Mouse (Mus musculus): ENCODE results near the gene Gm44511. TPM values are rescaled to one million over a fixed set of nuclear protein-coding genes. Genes with fewer than 3 reads are reported as not detected.

Gm44511 gene
- polyA plus RNA-seq (2015; fragmentation: Nextera tagmentation; extraction: Ambion mirVana), result not detected in 2 replicates

GRCm38 (mm10) chr6:128826132-128826531, at the start of gene Gm44511, which contains the start of gene Klrb1b:
TSS of gene Gm44511 (minus strand) at chr6:128826315.
TSS of gene Klrb1b (minus strand) at chr6:128826331.
- Histone ChIP-seq H3K27ac (no peak within 1 kb of the TSS), H3K36me3 (replicated peaks) (no peaks in the 10 kb centered on the region), H3K4me2 (no peak within 1 kb of the TSS), H3K27me3 (replicated peaks) (no peaks in the 10 kb centered on the region), H3K4me3 (no peak within 1 kb of the TSS), H3K9ac (no peak within 1 kb of the TSS), H3K4me1 (no peaks in the 10 kb centered on the region), H3K9me3 (no peaks in the 10 kb centered on the region)
- 90% methylated on average over 6 of the region's 6 CpGs for WGBS
- ATAC-seq (replicated peaks), result no peak

GRCm38 (mm10) chr6:128871910-128872610, 45.9 kb upstream of the Gm44511 start:
- no peak for ATAC-seq (replicated peaks)
- 91% methylated on average over 1 of the region's 1 CpGs for WGBS
- no peaks in the 10 kb centered on the region for H3K27me3 ChIP-seq (replicated peaks)
- H3K4me2 ChIP-seq, result no peak overlapping the region
- no peak overlapping the region for H3K27ac ChIP-seq
- H3K4me1 ChIP-seq, result no peaks in the 10 kb centered on the region
- 0 out of 2 replicates have a peak, but pooled peaks cover 3% of the 10 kb centered on the region for H3K9me3 ChIP-seq
- H3K4me3 ChIP-seq, result no peak overlapping the region
- H3K36me3 ChIP-seq (replicated peaks), result no peaks in the 10 kb centered on the region
- no peak overlapping the region for H3K9ac ChIP-seq

DNA sequence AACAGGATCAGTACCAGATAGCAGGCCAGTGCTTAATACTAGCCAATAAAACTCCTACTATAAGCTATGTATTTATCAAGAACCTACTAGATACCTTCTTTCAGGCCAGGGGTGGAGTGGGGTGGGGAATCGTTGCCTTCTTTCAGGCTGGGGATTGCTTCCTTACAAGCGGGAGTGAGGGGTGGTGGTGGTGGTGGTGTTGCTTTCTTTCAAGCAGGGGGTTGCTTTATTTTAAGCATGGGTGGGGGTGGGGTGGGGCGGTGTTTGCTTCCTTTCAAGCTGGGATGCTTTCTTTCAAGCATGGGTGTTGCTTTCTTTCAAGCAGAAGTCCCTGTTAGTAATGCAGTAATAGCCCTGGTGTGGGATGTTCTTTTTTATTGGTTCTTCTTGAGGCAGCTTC, 42.7 kb upstream of the Gm44511 start:
- H3K27me3 ChIP-seq (replicated peaks), result no peaks in the 10 kb centered on the region
- no peak overlapping the region for H3K4me3 ChIP-seq
- no peaks in the 10 kb centered on the region for H3K4me1 ChIP-seq
- no peak overlapping the region for H3K4me2 ChIP-seq
- no peak overlapping the region for H3K9ac ChIP-seq
- WGBS, result 15% methylated on average over 3 of the region's 3 CpGs
- H3K36me3 ChIP-seq (replicated peaks), result no peaks in the 10 kb centered on the region
- ATAC-seq (replicated peaks), result no peak
- no peaks in the 10 kb centered on the region for H3K9me3 ChIP-seq
- no peak overlapping the region for H3K27ac ChIP-seq

- Histone ChIP-seq H3K27ac (no peak overlapping the region), H3K4me2 (no peak overlapping the region), H3K9me3 (no peaks in the 10 kb centered on the region), H3K27me3 (replicated peaks) (no peaks in the 10 kb centered on the region), H3K4me1 (no peaks in the 10 kb centered on the region), H3K9ac (no peak overlapping the region), H3K36me3 (replicated peaks) (no peaks in the 10 kb centered on the region), H3K4me3 (no peak overlapping the region)
- ATAC-seq (replicated peaks), result no peak
- WGBS, result 86% methylated on average over 2 of the region's 2 CpGs
Observed at GRCm38 (mm10) chr6:128857976-128858375, 31.9 kb upstream of the Gm44511 start.

DNA sequence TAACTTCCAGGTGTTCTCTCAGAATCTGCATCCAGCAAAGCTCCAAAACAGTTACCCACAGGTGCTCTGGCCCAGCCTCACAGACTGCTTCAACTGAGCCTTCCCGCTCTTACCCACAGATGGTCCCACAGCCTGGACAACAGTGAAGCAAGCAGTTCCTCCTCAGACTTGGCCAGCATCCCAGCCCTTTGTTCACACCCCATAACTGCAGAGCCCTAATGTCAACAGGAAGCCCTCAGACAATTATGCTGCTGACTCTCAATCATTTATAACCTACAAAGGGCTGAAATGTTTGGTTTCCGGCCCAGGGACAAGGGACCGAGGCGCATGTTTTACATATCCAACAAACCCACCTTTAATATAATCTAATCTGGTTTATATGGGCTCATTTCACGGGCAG, 30.1 kb upstream of the Gm44511 start:
- no peak for ATAC-seq (replicated peaks)
- no peak overlapping the region for H3K27ac ChIP-seq
- no peaks in the 10 kb centered on the region for H3K27me3 ChIP-seq (replicated peaks)
- WGBS, result 71% methylated on average over 5 of the region's 5 CpGs
- no peak overlapping the region for H3K4me3 ChIP-seq
- no peak overlapping the region for H3K9ac ChIP-seq
- H3K9me3 ChIP-seq, result no peaks in the 10 kb centered on the region
- H3K4me2 ChIP-seq, result no peak overlapping the region
- H3K4me1 ChIP-seq, result no peaks in the 10 kb centered on the region
- H3K36me3 ChIP-seq (replicated peaks), result no peaks in the 10 kb centered on the region

GRCm38 (mm10) chr6:128855477-128855876, 29.4 kb upstream of the Gm44511 start:
- H3K4me1 ChIP-seq, result no peaks in the 10 kb centered on the region
- H3K4me2 ChIP-seq, result no peak overlapping the region
- no peak overlapping the region for H3K9ac ChIP-seq
- no peak overlapping the region for H3K27ac ChIP-seq
- no peaks in the 10 kb centered on the region for H3K9me3 ChIP-seq
- no peaks in the 10 kb centered on the region for H3K27me3 ChIP-seq (replicated peaks)
- no peak overlapping the region for H3K4me3 ChIP-seq
- WGBS, result 87% methylated on average over 1 of the region's 1 CpGs
- no peak for ATAC-seq (replicated peaks)
- H3K36me3 ChIP-seq (replicated peaks), result no peaks in the 10 kb centered on the region

DNA sequence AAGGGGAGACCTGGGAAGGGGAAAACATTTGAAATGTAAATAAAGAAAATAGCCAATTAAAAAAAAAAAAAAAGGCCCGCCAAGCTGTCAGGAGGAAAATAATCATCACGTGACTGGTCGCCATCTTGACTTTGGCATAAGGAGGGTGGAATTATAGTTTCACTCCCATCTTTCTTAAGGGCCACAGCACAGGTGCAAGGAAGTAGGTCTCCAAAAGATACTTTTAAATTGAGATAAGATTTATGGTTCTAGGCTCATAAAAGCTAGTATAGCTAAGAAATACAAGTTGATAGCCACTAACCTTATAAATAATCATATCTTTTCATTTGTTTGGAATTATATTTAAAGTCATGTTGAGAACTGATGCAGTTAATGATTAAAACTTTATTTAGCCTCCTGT, 28.8 kb upstream of the Gm44511 start:
- no peak overlapping the region for H3K4me2 ChIP-seq
- no peaks in the 10 kb centered on the region for H3K27me3 ChIP-seq (replicated peaks)
- no peaks in the 10 kb centered on the region for H3K4me1 ChIP-seq
- ATAC-seq (replicated peaks), result no peak
- H3K27ac ChIP-seq, result no peak overlapping the region
- no peak overlapping the region for H3K4me3 ChIP-seq
- H3K9me3 ChIP-seq, result no peaks in the 10 kb centered on the region
- WGBS, result 92% methylated on average over 3 of the region's 3 CpGs
- H3K36me3 ChIP-seq (replicated peaks), result no peaks in the 10 kb centered on the region
- no peak overlapping the region for H3K9ac ChIP-seq

- Histone ChIP-seq H3K4me2 (peak overlapping the region; percentile 22), H3K27ac (no peak overlapping the region), H3K36me3 (replicated peaks) (no peaks in the 10 kb centered on the region), H3K4me3 (no peak overlapping the region), H3K9me3 (no peaks in the 10 kb centered on the region), H3K27me3 (replicated peaks) (no peaks in the 10 kb centered on the region), H3K4me1 (no peaks in the 10 kb centered on the region), H3K9ac (no peak overlapping the region)
- peak; percentile 83 for ATAC-seq (replicated peaks)
- WGBS, result 44% methylated on average over 12 of the region's 12 CpGs
Observed at GRCm38 (mm10) chr6:128854024-128854820, 28.1 kb upstream of the Gm44511 start.

- Histone ChIP-seq H3K36me3 (replicated peaks) (no peaks in the 10 kb centered on the region), H3K9me3 (no peaks in the 10 kb centered on the region), H3K4me3 (no peak overlapping the region), H3K4me2 (no peak overlapping the region), H3K4me1 (no peaks in the 10 kb centered on the region), H3K9ac (no peak overlapping the region), H3K27ac (no peak overlapping the region), H3K27me3 (replicated peaks) (no peaks in the 10 kb centered on the region)
- 88% methylated on average over 3 of the region's 3 CpGs for WGBS
- ATAC-seq (replicated peaks), result no peak
Observed at GRCm38 (mm10) chr6:128852766-128853165, 26.7 kb upstream of the Gm44511 start.

DNA sequence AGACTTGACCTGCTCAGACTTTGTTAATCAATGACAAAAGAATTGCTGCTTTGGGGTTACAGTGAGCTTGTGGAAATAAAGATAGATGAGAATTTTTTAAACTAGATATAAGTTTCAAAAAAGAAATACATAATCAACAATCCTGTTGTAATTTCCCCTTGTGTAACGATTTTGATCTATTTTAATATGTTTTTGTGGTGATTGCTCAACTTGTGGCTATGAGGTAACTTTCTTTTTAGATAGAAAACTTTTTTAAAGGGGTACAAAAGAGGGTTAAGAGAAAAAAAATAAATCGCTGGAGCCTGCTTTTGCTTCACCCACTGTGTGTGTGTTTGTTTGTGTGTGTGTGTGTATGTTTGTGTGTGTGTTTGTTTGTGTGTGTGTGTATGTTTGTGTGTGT, 25.0 kb upstream of the Gm44511 start:
- no peak for ATAC-seq (replicated peaks)
- H3K27me3 ChIP-seq (replicated peaks), result no peaks in the 10 kb centered on the region
- H3K4me3 ChIP-seq, result no peak overlapping the region
- no peak overlapping the region for H3K9ac ChIP-seq
- no peaks in the 10 kb centered on the region for H3K4me1 ChIP-seq
- no peaks in the 10 kb centered on the region for H3K9me3 ChIP-seq
- H3K4me2 ChIP-seq, result no peak overlapping the region
- 88% methylated on average over 2 of the region's 2 CpGs for WGBS
- no peaks in the 10 kb centered on the region for H3K36me3 ChIP-seq (replicated peaks)
- H3K27ac ChIP-seq, result no peak overlapping the region

GRCm38 (mm10) chr6:128850671-128851070, 24.6 kb upstream of the Gm44511 start:
- Histone ChIP-seq H3K27me3 (replicated peaks) (no peaks in the 10 kb centered on the region), H3K4me1 (no peaks in the 10 kb centered on the region), H3K27ac (no peak overlapping the region), H3K9ac (no peak overlapping the region), H3K4me2 (no peak overlapping the region), H3K36me3 (replicated peaks) (no peaks in the 10 kb centered on the region), H3K4me3 (no peak overlapping the region), H3K9me3 (no peaks in the 10 kb centered on the region)
- 87% methylated on average over 2 of the region's 2 CpGs for WGBS
- ATAC-seq (replicated peaks), result no peak

- Histone ChIP-seq H3K4me2 (no peak overlapping the region), H3K9me3 (no peaks in the 10 kb centered on the region), H3K9ac (no peak overlapping the region), H3K4me3 (no peak overlapping the region), H3K27ac (no peak overlapping the region), H3K36me3 (replicated peaks) (no peaks in the 10 kb centered on the region), H3K27me3 (replicated peaks) (no peaks in the 10 kb centered on the region), H3K4me1 (0 out of 2 replicates have a peak, but pooled peaks cover 5% of the 10 kb centered on the region)
- 57% methylated on average over 2 of the region's 2 CpGs for WGBS
- ATAC-seq (replicated peaks), result peak; percentile 44; the same call in 1 of the 2 replicates
Observed at GRCm38 (mm10) chr6:128849902-128850301, 23.8 kb upstream of the Gm44511 start.

Measured in midbrain, embryonic 15.5 days (tissue).